Mouse (Mus musculus) gastrocnemius, postnatal 36 days (tissue): ENCODE measurements around the gene Dnah14. TPM values are rescaled to one million over a fixed set of nuclear protein-coding genes. Genes with fewer than 3 reads are reported as not detected.
"Not testable (repeated sequence)": the region's sequence is repeated elsewhere in the genome, so short reads cannot be mapped to it uniquely, and the experiment has no call there.

Experiments
- DNase-seq, 2 experiments: peaks; one replicate each; pipeline ENCODE4 v3.0.0; 2022
- intact Hi-C: fragments of 180-260 bp; cut with DNase I; formaldehyde crosslinking; loops from one replicate; pipeline ENCODE4 v1.15.1; 2025
- total RNA-seq, 2 experiments: library from RNA; stranded (reverse); gene quantifications; 2 replicates each; pipeline ENCODE4 v1.2.3; 2021

Gene Dnah14
- total RNA-seq, 2 experiments from 2014 or later = 0.30 to 0.36 TPM

DNA sequence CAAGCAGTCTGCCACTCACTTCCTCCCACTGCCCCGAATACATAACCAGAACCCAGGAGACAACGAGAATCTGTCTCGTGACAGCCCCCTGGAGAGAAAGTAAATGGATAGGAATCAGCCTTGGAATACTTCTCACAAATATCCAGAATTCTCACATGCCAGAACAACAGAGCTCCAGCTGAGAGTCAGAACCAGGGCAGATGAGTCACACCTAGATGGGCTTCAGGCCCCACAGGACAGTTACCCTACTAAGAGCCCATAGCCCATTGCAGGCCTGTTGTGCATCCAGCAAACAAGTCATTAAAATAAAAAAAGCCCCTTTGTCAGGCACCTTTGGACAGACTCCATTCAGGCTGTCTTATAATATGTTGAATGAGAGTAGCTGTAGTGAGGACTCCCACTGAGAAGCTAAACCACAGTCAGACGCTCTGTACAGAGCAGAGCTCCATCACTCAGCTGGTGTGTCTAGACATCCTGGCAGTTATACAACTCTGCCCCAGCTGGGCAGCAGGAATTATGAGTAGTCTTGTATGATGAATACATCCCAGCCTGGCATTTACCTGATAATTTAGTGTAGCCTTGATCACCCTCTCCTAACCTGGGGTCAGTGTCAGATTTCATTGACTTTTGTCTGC is 166.0 kb downstream of the Dnah14 start:
- intact Hi-C loops = no loop called here

DNA sequence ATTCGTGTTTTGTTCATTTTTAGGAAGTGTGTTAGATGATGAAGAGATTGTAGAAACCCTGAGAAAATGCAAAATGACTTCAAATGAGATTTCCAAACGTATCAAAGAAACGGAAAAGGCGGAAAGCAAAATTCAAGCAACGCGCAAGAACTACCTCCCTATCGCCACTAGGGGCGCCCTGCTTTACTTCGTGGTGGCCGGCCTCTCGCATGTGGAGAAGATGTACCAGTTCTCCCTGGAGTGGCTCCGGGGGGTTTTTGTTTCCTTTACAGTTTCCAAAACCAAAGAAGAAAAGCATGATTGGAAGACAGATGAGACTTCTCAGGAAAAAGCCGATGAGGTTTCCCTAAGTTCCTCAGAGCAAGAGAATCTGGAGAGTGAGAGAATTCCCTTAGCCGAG is 193.0 kb downstream of the Dnah14 start:
- DNase-seq = no peak
- intact Hi-C loops = no loop called here

More for the DNA sequence above, 166.0 kb downstream of the Dnah14 start:
- DNase-seq = no peak

DNA sequence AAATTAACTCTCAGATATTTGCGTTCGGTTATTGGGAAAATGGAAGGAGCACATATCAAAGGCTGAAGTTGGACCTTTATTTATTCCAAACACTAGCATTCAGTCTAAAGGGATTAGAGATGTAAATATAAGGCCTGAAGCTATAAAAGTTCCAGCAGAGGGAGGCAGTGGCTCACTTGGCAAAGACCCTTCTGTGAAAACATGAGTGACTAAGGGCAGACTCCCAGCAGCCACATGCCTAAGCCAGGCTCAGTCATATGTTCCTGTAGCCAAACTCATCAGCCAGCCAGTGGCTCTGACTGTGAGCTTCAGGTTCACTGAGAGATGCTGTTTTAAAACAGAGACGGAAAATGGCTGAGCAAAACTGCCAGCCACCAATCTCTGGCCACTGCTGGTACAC is 195.5 kb downstream of the Dnah14 start:
- intact Hi-C loops = no loop called here
- no peak for DNase-seq

DNA sequence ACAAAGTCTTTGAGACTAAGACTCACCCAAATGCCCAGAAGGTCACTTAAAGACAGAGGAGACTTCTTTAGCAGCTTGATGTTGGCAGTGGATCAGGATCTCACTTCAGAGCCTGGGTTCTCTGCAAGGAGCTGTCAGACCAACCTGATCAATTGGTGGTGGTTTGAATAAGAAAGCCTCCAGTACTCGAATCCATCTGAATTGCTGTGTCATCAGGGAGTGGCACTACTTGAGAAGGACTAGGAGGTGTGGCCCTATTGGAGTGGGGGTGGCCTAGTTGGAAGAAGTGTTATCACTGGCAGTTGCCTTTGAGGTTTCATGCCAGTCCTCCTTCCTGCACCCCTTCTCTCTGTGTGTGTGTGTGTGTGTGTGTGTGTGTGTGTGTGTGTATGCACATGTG is 200.2 kb downstream of the Dnah14 start:
- intact Hi-C loops = no loop called here
- DNase-seq = no peak

DNA sequence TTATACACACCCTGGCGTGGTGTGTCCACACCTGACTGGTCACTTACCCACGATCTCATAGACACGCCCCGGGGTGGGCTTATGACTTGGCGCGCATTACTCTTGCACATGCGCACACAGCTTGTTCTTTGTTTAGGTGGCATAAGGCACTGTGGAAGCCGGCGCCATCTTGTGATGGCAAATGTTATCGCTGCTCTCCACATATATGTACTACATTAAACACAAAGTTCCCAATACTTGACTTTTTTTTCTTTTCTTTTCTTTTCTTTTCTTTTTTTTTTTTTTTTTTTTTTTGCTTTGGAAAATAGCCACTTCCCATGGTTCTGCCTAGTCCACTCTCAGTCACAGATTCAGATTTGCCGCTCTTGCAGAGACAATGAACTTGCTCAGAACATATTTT is 206.2 kb downstream of the Dnah14 start:
- intact Hi-C loops, DNase-seq: not testable (repeated sequence)

DNA sequence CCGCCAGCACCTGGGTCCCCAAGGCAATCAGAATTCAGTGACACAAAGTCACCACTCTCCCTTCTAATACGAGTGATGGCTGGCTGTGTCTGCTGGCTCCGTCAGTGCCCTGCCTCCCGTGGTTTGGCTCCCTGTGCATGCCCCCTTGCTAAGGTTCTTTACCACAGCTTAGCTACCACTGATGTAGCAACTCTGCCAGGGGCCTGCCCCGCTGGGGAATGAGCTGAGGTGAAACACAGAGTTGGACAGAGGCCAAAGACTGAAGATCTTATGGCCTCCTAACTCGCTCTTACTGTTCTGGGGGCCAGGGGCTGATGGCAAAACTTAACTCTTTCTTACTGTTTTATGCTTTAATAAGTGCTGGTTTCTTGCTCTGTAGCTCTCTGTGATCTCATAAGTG is 213.6 kb downstream of the Dnah14 start:
- intact Hi-C loops = no loop called here
- no peak for DNase-seq

DNA sequence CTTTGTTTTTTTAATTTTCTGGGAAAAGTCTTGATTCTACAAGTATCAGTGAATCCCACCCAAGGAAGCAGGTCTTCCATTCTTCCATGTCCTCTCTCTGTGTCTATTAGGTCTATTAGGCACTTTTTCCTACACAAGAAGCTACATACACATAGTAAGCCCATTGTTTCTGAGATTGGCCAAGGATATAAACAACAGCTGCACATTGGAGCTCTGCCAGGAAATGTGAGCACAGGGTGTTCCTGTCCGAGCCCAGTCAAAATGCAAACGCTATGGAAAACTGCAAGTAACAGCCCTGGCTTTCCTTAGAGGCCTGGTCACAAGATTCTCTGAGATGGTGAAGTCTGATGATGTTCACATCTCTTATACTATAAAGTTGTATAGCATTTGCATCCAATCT is 217.2 kb downstream of the Dnah14 start:
- peak in 1 of 2 experiments; percentile 55 for DNase-seq
- intact Hi-C loops = no loop called here

DNA sequence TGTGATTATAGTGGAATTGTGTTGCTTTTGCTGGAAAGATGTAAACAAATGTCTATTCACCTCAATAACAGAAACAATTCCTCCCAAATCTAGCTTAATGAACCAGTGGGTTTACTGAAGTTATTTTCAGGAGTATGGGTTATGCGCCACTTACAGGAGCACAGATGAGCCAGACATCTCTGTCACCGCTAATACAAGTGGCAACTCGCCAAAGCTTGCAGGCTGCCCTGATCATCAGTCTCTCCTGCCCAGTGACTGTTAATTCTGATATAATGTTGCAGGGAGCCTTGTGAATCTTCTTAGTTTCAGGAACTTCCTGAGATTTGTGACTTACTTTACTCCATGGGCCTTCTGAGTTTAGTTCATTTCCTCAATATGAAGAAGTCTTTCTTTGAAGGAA is 223.6 kb downstream of the Dnah14 start:
- intact Hi-C loops = no loop called here
- DNase-seq = no peak

DNA sequence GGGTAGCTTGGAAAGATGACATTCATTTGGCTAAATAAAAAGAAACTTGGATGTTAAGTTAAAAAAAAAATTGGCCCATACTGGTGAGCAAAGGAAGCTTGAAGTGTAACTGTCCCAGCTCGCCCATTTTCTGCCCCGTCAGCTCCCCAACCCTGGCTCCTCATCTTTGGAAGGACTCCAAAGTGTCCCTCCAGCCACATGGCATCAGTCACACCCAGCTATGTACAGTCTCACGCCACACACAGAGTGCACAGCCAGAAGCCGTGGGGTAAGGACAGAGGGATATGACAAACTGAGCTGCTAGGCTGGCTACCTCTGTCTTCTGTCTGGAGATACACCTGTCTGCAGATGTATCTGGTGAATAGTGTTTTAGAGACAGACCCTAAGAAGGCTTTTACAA is 224.3 kb downstream of the Dnah14 start:
- intact Hi-C loops = no loop called here

DNA sequence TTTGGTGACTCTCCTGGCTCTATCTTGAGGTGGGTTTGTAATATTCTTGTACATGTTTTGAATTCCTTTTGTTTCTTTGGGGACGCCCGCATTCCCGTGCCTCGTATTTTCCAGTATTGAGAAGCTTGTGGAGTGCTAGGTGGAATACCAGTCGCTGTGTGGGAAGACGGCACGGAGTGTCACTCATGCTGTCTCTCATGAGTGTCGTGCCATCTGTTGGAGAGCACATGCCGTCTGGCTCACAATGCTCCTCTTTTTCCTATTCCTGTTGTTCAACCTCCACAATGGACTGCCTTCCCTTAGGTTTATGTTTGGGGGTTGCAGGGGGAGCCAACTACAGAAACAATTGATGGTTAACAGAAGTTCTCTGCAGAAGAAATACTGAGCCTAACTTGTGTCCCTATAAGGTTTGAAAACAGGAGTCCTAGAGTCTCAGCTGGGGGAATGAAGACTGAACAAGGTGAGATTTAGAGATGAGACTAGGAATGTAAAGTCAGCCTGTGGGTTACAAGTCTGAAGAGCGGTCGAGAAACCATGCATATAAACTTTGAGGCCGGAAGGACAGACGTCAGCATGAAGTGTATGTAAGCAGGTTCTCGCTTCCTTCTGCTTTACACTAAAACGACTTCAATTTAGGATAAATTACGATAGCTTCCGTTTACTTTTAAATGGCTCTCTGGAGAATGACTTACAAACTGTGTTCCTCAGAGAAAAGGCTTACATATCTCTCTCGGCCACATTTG is 235.3 kb downstream of the Dnah14 start:
- no peak for DNase-seq
- intact Hi-C loops = no loop called here

More for the DNA sequence above, 224.3 kb downstream of the Dnah14 start:
- DNase-seq = no peak

DNA sequence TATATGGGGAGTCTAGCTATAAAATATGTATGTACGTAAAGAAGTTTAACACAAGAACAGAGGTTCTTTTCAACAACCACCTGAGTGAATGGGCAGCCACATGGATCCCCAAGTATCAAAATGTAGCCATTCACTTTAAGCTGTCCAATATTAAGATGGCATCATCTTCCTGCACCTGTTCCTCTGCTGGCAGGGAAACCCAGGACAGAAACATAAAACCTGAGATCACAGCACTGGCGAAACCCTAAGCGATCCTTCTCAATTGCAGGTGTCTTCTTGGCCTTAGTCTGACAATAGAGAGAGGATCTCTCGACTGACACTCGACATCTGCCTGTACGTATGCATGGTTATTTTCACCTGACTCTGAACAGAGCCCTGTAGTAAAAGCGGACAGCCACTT is 250.4 kb downstream of the Dnah14 start:
- no peak for DNase-seq
- intact Hi-C loops = no loop called here

DNA sequence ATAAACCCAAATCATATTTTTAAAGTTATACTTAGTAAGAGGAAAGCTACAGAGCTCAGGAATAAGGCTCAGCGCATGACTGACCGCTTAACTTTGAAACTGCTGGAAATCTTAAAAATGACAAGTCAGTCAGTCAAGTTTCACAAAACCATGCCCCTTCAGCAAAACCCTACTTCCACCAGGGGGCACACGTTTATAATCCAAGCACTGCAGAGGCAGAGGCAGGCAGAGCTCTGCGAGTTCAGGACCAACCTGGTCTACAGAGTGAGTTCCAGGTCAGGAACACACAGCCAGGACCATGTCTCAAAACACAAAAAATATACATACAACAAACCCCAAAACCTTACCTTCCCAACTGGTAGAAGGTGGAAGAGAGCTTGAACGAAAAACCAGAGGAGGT is 252.0 kb downstream of the Dnah14 start:
- intact Hi-C loops = no loop called here
- DNase-seq = no peak

DNA sequence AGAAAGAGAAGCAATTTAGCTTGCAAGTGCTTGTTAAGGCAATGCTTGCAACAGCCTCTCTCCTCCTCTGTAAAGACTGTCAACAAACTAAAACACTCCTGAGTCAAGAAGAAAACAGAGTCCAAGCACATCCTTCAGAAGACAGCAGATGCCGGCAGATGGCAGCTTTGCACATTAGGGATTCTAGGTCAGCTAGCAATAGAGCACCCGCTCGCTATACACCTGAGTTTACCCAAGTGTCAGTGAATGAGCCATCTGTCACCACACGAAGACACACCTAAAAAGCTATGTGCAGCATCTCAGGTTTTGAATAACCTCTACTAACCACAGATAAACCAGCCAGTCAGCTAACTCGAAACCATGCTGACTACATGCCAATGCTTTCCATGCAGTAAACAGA is 256.4 kb downstream of the Dnah14 start:
- intact Hi-C loops = no loop called here
- DNase-seq = no peak

DNA sequence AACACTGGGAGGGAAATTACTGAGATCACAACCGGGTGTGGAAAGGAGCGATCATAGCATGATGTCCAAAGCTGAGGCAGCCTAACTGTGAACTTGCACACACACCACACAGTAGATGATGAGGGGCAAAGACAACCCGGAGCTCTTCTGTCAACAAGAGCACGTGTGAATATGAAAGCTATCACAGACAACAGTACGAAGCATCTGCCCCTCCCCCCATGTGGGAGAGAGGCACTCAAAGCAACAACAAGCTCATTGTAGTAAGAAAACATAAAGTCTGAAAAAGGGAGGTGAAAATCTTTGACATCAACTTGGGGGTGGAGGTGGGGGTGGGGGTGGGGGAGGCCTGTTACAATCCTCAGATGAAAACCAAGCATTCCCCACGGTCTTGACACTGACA is 256.8 kb downstream of the Dnah14 start:
- no peak for DNase-seq
- intact Hi-C loops = no loop called here

DNA sequence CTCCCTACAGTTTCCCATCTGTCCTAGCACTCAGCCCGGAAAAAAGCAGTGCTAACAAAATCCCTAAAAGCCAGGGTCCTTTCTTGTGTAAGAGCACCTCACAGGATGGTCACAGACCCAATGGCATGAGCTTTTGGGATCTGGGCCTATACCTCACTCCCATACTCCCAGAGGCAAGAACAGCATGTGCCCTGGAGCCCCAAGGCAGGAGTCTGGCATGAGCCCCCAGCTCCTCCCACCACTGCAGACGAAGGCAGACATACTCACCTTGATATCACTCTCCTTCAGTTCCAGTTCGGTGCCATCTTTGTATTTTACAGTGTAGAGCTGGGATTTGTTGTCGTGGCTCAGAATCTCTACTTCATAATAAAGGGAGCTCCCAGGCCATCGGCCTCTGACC is 261.8 kb downstream of the Dnah14 start:
- no peak for DNase-seq
- intact Hi-C loops = loop anchor here (5.0 kb wide), 1 partner anchor 44 kb away; no protein-coding TSS in a partner anchor

DNA sequence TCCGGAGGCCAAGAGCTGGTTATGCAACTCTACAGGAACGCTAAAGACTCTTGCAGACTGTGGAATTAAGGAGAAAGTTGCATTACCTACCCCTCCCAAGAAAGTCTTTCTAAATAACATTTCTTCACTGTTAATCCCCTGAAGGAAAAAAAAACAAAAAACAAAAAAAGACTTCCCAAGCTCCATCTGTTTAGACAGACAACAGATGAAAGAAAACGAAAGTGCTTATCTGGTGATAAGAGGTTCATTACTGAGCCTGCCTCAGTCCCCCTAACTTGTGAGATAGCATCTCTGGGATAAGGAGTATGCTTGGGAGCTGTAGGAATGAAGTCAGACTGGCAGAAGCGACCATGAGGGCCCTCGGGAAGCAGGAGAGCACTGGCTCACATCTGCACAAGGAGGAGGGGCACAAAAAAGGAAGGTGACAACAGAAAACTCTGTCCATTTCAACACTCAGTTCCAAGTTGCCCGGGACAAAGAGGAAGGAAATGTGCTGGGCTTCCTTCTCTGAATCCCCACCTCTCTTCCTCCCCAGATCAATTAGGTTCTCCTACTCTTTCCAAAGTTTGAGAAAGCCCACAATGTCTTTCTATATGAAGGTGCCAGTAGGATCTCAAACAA is 263.5 kb downstream of the Dnah14 start:
- intact Hi-C loops = loop anchor here (5.0 kb wide), 1 partner anchor 42 kb away; no protein-coding TSS in a partner anchor
- no peak for DNase-seq

DNA sequence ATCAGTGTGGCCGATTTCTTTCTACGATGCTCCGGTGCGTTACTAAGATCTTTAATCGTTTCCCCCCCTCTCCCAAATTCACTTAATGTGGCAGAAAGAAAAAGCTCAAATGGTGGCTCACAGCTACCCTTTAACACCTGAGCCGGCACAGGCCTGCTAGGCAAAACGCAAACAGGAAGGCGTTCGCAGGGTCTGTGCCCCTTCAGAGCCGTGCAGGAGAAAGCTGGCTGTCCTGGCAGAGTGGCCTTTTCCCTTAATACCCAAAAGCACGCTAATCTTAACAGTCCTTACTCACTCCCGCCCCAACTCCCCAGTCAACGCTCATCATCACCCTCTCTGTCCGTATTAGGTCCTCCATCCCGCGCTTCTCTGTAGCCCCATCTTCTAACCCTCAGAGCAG is 265.0 kb downstream of the Dnah14 start:
- intact Hi-C loops = no loop called here
- no peak for DNase-seq

DNA sequence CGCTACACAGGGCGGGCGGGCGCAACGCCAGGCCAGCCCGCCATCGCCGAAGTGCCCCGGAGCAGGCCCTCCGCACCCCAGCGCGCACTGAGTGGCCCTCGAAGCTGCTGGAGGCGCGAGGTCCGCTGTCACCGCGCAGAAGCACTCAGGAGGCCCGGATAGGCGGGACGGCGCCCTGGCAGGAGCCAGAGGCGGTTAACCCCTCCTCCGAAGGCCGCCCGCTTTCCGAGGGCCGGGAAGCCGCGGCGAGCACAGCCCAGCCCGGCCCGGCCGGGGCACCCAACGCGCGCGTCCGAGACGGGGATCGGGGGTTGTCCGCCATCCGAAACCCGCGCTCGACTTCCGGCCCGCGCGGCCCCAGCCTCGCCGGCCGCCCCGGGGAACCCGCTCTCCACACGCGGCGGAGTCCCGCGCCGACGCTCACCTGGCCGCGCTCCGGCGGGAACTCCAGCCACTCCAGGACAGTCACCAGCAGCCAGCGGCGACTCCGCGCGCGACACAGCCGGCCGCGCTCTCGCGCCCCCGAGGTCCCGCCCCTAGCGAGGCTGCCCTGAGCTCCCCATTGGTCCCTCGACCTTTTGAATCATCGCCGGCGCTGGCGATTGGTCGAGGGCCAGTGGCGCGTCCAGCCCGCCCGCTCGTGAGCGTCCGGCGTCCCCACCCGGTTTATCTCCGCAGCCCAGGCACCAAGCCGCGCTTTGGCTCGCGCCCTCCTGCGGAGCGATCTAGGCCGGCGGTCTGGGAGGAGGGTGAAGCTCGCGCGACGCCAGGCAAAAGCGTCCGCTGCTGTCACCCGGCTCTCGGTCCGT is 265.7 kb downstream of the Dnah14 start:
- DNase-seq = peak; percentile 93 to 96
- intact Hi-C loops = no loop called here

DNA sequence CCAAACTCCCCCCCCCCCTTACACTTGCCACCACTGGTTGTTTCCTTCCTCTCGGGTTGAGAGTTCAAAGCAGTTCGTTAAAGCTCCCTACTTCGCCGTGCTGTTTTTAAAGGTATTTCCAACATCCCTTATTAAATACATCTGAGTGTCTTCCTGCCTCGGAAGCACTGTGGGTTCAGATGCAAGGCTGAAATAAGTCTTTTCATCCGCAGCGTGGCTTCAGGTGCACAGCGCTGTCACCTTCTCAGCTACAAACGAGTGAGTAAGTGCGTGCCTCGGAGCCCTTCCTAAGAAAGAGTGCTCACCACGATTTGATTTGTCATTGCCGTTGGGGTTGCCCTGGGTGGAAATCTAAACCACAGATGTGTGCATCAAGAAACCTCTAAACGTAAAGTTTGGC is 266.4 kb downstream of the Dnah14 start, which contains the start of gene Lbr:
TSS of gene Lbr (minus strand) at position 266 of the 400 bp plus-strand sequence.
- intact Hi-C loops = no loop called here
- DNase-seq = no peak

DNA sequence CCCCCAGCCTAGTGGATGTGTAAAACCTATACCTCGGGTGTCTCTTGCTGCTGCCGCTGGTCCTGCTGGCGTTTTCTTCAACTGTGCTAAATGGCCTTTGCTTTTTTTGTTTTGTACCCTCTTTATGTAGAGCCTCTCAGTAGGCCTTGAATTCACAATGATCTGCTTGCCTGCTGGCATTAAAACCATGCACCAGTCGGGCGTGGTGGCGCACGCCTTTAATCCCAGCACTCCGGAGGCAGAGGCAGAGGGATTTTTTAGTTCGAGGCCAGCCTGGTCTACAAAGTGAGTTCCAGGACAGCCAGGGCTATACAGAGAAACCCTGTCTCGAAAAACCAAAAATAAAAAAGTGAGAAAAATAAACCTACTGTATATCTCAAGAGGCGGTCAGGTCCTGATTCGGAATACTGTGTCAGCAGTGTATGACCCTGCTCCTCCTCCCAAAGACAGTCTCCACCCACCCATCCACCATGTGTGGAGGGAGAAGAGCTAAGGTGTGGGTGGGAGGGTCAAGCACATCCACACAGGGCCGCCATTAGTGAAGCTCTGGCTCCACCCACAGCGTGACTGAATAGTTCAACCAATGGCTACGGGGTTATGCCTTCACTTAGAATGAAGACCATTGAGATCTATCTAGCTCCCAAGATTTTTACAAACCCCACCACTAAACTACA is 268.7 kb downstream of the Dnah14 start:
- intact Hi-C loops = no loop called here
- no peak for DNase-seq
